Mouse (Mus musculus): ENCODE measurements around the gene Klhl12. TPM values are rescaled to one million over a fixed set of nuclear protein-coding genes. Genes with fewer than 3 reads are reported as not detected.
A peak's percentile ranks its signal among the peaks of the same experiment; 100 is the strongest.
"Not testable (repeated sequence)": the region's sequence is repeated elsewhere in the genome, so short reads cannot be mapped to it uniquely, and the experiment has no call there.

Gene Klhl12
- polyA plus RNA-seq, 1 experiment from 2014 or later = 18.6 TPM

GRCm38 (mm10) chr1:134419176-134419575 is 36.2 kb upstream of the Klhl12 start:
- no peak for DNase-seq (ENCODE audit: low read depth, low spot score)
- H3K27me3 ChIP-seq = no peaks in the 10 kb centered on the region
- POLR2A ChIA-PET = interaction anchor here (0.9 to 1.0 kb wide), 2 partner anchors 12 to 27 kb away, joined by 3 read pairs; no protein-coding TSS in a partner anchor
- in situ Hi-C loops (cut with MboI; ENCODE audit: low pct_unique_long_range_greater_than_20kb) = no loop called here
- no peak for TF ChIP-seq CTCF (IDR thresholded peaks at IDR 0.05)
- CTCF ChIA-PET = interaction anchor here (1.5 to 1.9 kb wide), 4 partner anchors 13 to 54 kb away, joined by 3 to 6 read pairs (median 5); partner anchors contain the start of gene Cyb5r1
- ATAC-seq = no peak

GRCm38 (mm10) chr1:134419751-134420458 is 35.4 kb upstream of the Klhl12 start:
- ATAC-seq (no peak), DNase-seq (ENCODE audit: low read depth, low spot score) (no peak)
- ChIA-PET POLR2A (interaction anchor here (0.9 to 1.0 kb wide), 2 partner anchors 13 to 27 kb away, joined by 3 read pairs; no protein-coding TSS in a partner anchor), CTCF (interaction anchor here (1.6 to 1.9 kb wide), 3 partner anchors 14 to 54 kb away, joined by 3 to 6 read pairs (median 5); partner anchors contain the start of gene Cyb5r1)
- no peaks in the 10 kb centered on the region for H3K27me3 ChIP-seq
- TF ChIP-seq CTCF (IDR thresholded peaks at IDR 0.05) = no peak
- in situ Hi-C loops (cut with MboI; ENCODE audit: low pct_unique_long_range_greater_than_20kb) = no loop called here

- ChIA-PET POLR2A (no interaction called here), CTCF (no interaction called here)
- DNase-seq (ENCODE audit: low read depth, low spot score) (no peak), ATAC-seq (no peak)
- H3K27me3 ChIP-seq = no peaks in the 10 kb centered on the region
- TF ChIP-seq CTCF (IDR thresholded peaks at IDR 0.05) = no peak
- in situ Hi-C loops (cut with MboI; ENCODE audit: low pct_unique_long_range_greater_than_20kb) = no loop called here
These were observed 31.4 kb upstream of the Klhl12 start for GRCm38 (mm10) chr1:134423911-134424310.

- CTCF ChIA-PET = no interaction called here
- no peak for TF ChIP-seq CTCF (IDR thresholded peaks at IDR 0.05)
- no peaks in the 10 kb centered on the region for H3K27me3 ChIP-seq
- no peak for DNase-seq (ENCODE audit: low read depth, low spot score)
- in situ Hi-C loops (cut with MboI; ENCODE audit: low pct_unique_long_range_greater_than_20kb) = no loop called here
- POLR2A ChIA-PET = no interaction called here
- ATAC-seq = no peak
These were observed 29.0 kb upstream of the Klhl12 start for GRCm38 (mm10) chr1:134426289-134426688.

GRCm38 (mm10) chr1:134433002-134433401 is 22.3 kb upstream of the Klhl12 start:
- DNase-seq (ENCODE audit: low read depth, low spot score) (no peak), ATAC-seq (no peak)
- in situ Hi-C loops (cut with MboI; ENCODE audit: low pct_unique_long_range_greater_than_20kb) = no loop called here
- H3K27me3 ChIP-seq = no peaks in the 10 kb centered on the region
- CTCF ChIA-PET = no interaction called here
- POLR2A ChIA-PET = no interaction called here
- TF ChIP-seq CTCF (IDR thresholded peaks at IDR 0.05) = no peak

- POLR2A ChIA-PET = no interaction called here
- ATAC-seq = no peak
- in situ Hi-C loops (cut with MboI; ENCODE audit: low pct_unique_long_range_greater_than_20kb) = no loop called here
- H3K27me3 ChIP-seq = no peaks in the 10 kb centered on the region
- no peak for DNase-seq (ENCODE audit: low read depth, low spot score)
- CTCF ChIA-PET = no interaction called here
- TF ChIP-seq CTCF (IDR thresholded peaks at IDR 0.05) = no peak
These were observed 21.9 kb upstream of the Klhl12 start for GRCm38 (mm10) chr1:134433473-134433872.

- CTCF ChIA-PET = interaction anchor here (0.7 kb wide), 1 partner anchor 11 kb away, joined by 3 read pairs; no protein-coding TSS in a partner anchor
- H3K27me3 ChIP-seq = no peaks in the 10 kb centered on the region
- in situ Hi-C loops (cut with MboI; ENCODE audit: low pct_unique_long_range_greater_than_20kb) = no loop called here
- ATAC-seq (no peak), DNase-seq (ENCODE audit: low read depth, low spot score) (no peak)
- TF ChIP-seq CTCF (IDR thresholded peaks at IDR 0.05) = peak; percentile 49
- POLR2A ChIA-PET = no interaction called here
These were observed 19.9 kb upstream of the Klhl12 start for GRCm38 (mm10) chr1:134435414-134435813.

GRCm38 (mm10) chr1:134440437-134440836 is 14.9 kb upstream of the Klhl12 start:
- no peak for DNase-seq (ENCODE audit: low read depth, low spot score)
- TF ChIP-seq CTCF (IDR thresholded peaks at IDR 0.05) = no peak
- H3K27me3 ChIP-seq = no peaks in the 10 kb centered on the region
- in situ Hi-C loops (cut with MboI; ENCODE audit: low pct_unique_long_range_greater_than_20kb) = no loop called here
- ChIA-PET CTCF (no interaction called here), POLR2A (no interaction called here)
- ATAC-seq = no peak

GRCm38 (mm10) chr1:134441737-134442136 is 13.6 kb upstream of the Klhl12 start:
- in situ Hi-C loops (cut with MboI; ENCODE audit: low pct_unique_long_range_greater_than_20kb); POLR2A ChIA-PET; ATAC-seq; DNase-seq (ENCODE audit: low read depth, low spot score); CTCF ChIA-PET; H3K27me3 ChIP-seq: not testable (repeated sequence)

- ATAC-seq (no peak), DNase-seq (ENCODE audit: low read depth, low spot score) (no peak)
- ChIA-PET CTCF (no interaction called here), POLR2A (no interaction called here)
- no peak for TF ChIP-seq CTCF (IDR thresholded peaks at IDR 0.05)
- H3K27me3 ChIP-seq = no peaks in the 10 kb centered on the region
- in situ Hi-C loops (cut with MboI; ENCODE audit: low pct_unique_long_range_greater_than_20kb) = no loop called here
These were observed 12.9 kb upstream of the Klhl12 start for GRCm38 (mm10) chr1:134442394-134442793.

- DNase-seq (ENCODE audit: low read depth, low spot score); in situ Hi-C loops (cut with MboI; ENCODE audit: low pct_unique_long_range_greater_than_20kb); POLR2A ChIA-PET; H3K27me3 ChIP-seq; ATAC-seq: not testable (repeated sequence)
- CTCF ChIA-PET = interaction anchor here (1.0 to 1.3 kb wide), 2 partner anchors 9 to 16 kb away, joined by 3 to 4 read pairs; no protein-coding TSS in a partner anchor
These were observed 12.0 kb upstream of the Klhl12 start for GRCm38 (mm10) chr1:134443288-134443687.
